Mouse (Mus musculus) left cerebral cortex, postnatal 10 days (tissue): ENCODE results near the gene Tex261. TPM values are rescaled to one million over a fixed set of nuclear protein-coding genes. Genes with fewer than 3 reads are reported as not detected.

Experiments used
- total RNA-seq, 2 experiments: library from RNA; stranded (reverse); gene quantifications; 2 replicates each; pipeline ENCODE4 v1.2.3; 2021

Gene Tex261
- total RNA-seq, 2 experiments from 2014 or later: 43.1 to 50.6 TPM

Other genes with a start within 250 kb of the Tex261 start
- 1 to 10 TPM in 1 of 2 experiments, under 1 TPM in 1; 0.87 to 1.0 TPM for gene Actg2, start 239.5 kb downstream of the Tex261 start, total RNA-seq
- 10 to 100 TPM; 38.3 to 39.8 TPM for gene Stambp, start 203.1 kb downstream of the Tex261 start, total RNA-seq
- under 1 TPM; 0.21 to 0.63 TPM for gene Clec4f, start 119.6 kb downstream of the Tex261 start, total RNA-seq
- gene Cd207, start 98.0 kb downstream of the Tex261 start, total RNA-seq: not detected
- gene Vax2, start 64.5 kb downstream of the Tex261 start, total RNA-seq: not detected
- under 1 TPM; 0.18 to 0.32 TPM for gene Atp6v1b1, start 32.8 kb downstream of the Tex261 start, total RNA-seq
- gene Ankrd53, start 13.2 kb downstream of the Tex261 start, total RNA-seq: not detected
- gene Nagk, start 19.2 kb upstream of the Tex261 start, total RNA-seq: 10 to 100 TPM; 64.0 to 66.1 TPM
- 10 to 100 TPM; 50.5 to 55.9 TPM for gene Paip2b, start 55.9 kb upstream of the Tex261 start, total RNA-seq
- gene Zfp638, start 91.3 kb upstream of the Tex261 start, total RNA-seq: 100 to 1,000 TPM; 120 to 121 TPM
- 1 to 10 TPM; 3.7 to 5.8 TPM for gene Dysf, start 232.8 kb upstream of the Tex261 start, total RNA-seq